Mouse (Mus musculus): ENCODE measurements around the gene Ces1h.

- no peak for TF ChIP-seq CTCF (IDR thresholded peaks at IDR 0.05; ENCODE audit: borderline replicate concordance, control insufficient read depth, extremely low read depth, insufficient read depth, low read length, poor library complexity)
- TF ChIP-seq POLR2A (IDR thresholded peaks at IDR 0.05; ENCODE audit: control insufficient read depth, extremely low read depth, insufficient read depth, low read length, poor library complexity): no peak
Measured at GRCm38 (mm10) chr8:93408830-93409229, 29.3 kb upstream of the Ces1h start.

Data from thymus, adult 2 months (tissue).